Mouse (Mus musculus) liver, embryonic 14.5 days (tissue): ENCODE measurements at regions not wholly inside any gene's neighbourhood (a gene's known extent, or its start where the extent isn't known, plus 50 kb on each side); places are given as distances from the start of the nearest gene placed in this dataset.

ENCODE experiments used
- CTCF ChIP-seq: IDR thresholded peaks from 2 replicates; pipeline ENCODE4 v1.5.1; 2016; ENCODE audit warnings: antibody characterized with exemption, low read depth, control low read depth
- EP300 ChIP-seq: IDR thresholded peaks from 2 replicates; pipeline ENCODE4 v1.6.1; 2016; ENCODE audit warnings: antibody characterized with exemption, low read depth

GRCm38 (mm10) chr11:45464501-45464900 lies 387.4 kb upstream of the Clint1 start:
- TF ChIP-seq EP300 (no peak), CTCF (no peak)
